Mouse (Mus musculus) adrenal gland, postnatal 14 days (tissue): Measurements from ENCODE around the gene Thap8. TPM values are rescaled to one million over a fixed set of nuclear protein-coding genes. Genes with fewer than 3 reads are reported as not detected.

Source experiments
- DNase-seq: peaks from one replicate; pipeline ENCODE4 v3.0.0; 2021; ENCODE audit warnings: mixed read lengths
- total RNA-seq: library from RNA; stranded (reverse); gene quantifications from 2 replicates; pipeline ENCODE4 v1.2.3, GENCODE M21; 2021

Thap8 gene
- total RNA-seq, 1 experiment from 2014 or later, result 0.33 TPM

- DNase-seq, result no peak
Measured at GRCm38 (mm10) chr7:30318142-30318541, 38.2 kb downstream of the Thap8 start.

GRCm38 (mm10) chr7:30320946-30321345, 41.1 kb downstream of the Thap8 start:
- no peak for DNase-seq

- DNase-seq, result peak; percentile 87
Measured at GRCm38 (mm10) chr7:30321539-30322284, 41.8 kb downstream of the Thap8 start, which contains the start of gene E130208F15Rik. TSS of gene E130208F15Rik (plus strand) at chr7:30321740.

GRCm38 (mm10) chr7:30322285-30322667, 42.4 kb downstream of the Thap8 start:
- peak; percentile 98 for DNase-seq

GRCm38 (mm10) chr7:30322865-30323264, 43.0 kb downstream of the Thap8 start:
- no peak for DNase-seq

GRCm38 (mm10) chr7:30323795-30324194, 43.9 kb downstream of the Thap8 start, which contains the start of gene Sdhaf1:
TSS of gene Sdhaf1 (minus strand) at chr7:30323895.
- no peak for DNase-seq

GRCm38 (mm10) chr7:30324300-30324944, 44.5 kb downstream of the Thap8 start:
- no peak for DNase-seq

- peak; percentile 77 for DNase-seq
Measured at GRCm38 (mm10) chr7:30325364-30325763, 45.5 kb downstream of the Thap8 start.

- no peak for DNase-seq
Measured at GRCm38 (mm10) chr7:30326427-30326826, 46.5 kb downstream of the Thap8 start.

GRCm38 (mm10) chr7:30327140-30327539, 47.2 kb downstream of the Thap8 start:
- DNase-seq, result no peak

GRCm38 (mm10) chr7:30328379-30328778, 48.5 kb downstream of the Thap8 start:
- DNase-seq, result no peak

GRCm38 (mm10) chr7:30331887-30332286, 52.0 kb downstream of the Thap8 start:
- peak; percentile 90 for DNase-seq

GRCm38 (mm10) chr7:30332622-30333259, 52.8 kb downstream of the Thap8 start:
- no peak for DNase-seq

- DNase-seq, result peak; percentile 90
Measured at GRCm38 (mm10) chr7:30333436-30333835, 53.5 kb downstream of the Thap8 start.

GRCm38 (mm10) chr7:30334563-30334962, 54.7 kb downstream of the Thap8 start:
- no peak for DNase-seq

- no peak for DNase-seq
Measured at GRCm38 (mm10) chr7:30335688-30336087, 55.8 kb downstream of the Thap8 start.

GRCm38 (mm10) chr7:30336384-30336783, 56.5 kb downstream of the Thap8 start:
- DNase-seq, result peak; percentile 92

GRCm38 (mm10) chr7:30339432-30340109, 59.7 kb downstream of the Thap8 start:
- DNase-seq, result no peak
